In the genomic region with DNA sequence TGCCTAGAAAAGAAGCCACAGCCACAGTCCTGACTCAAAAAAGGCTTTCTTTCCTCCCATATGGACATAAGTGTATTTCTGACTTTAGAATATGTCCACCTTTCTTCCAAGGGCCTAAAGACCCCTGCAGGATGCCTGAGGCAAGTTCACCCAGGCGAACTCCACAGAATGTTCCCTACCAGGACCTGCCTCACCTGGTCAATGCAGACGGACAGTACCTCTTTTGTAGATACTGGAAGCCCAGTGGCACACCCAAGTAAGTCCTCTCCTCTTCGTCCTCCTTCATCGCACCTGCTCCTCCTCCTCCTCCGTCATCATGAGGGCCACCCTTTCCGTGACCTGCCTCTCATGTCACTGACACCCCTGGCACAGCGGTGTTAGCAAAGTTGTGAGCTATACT, we compare ENCODE assay signal across 8 mouse cellular contexts. TPM values are rescaled to one million over a fixed set of nuclear protein-coding genes. Genes with fewer than 3 reads are reported as not detected.
A peak's percentile ranks its signal among the peaks of the same experiment; 100 is the strongest.
DNase-seq lines count a peak whose midpoint lies in the region; ATAC-seq lines count a peak whose summit lies in the region.

No protein-coding gene starts in this region.

- H3K36me3 ChIP-seq in hindbrain, embryonic 16.5 days (ENCODE audit: control insufficient read depth, insufficient read depth, low read length), result no peaks in the 10 kb centered on the region

- 67% methylated on average over 7 of the region's 7 CpGs for WGBS in hindbrain, embryonic 16.5 days

- peak overlapping the region; percentile 68 for H3K4me3 ChIP-seq in hindbrain, embryonic 16.5 days (ENCODE audit: low read length)

- H3K4me2 ChIP-seq in hindbrain, embryonic 16.5 days (ENCODE audit: low read length), result peak overlapping the region; percentile 93

- DNase-seq in kidney, adult 18-20 months, result peak; percentile 50
- no peak for DNase-seq in kidney, postnatal 10 days
- peak; percentile 67 for DNase-seq in cerebellum, adult 9-10 months
- no peak for DNase-seq in thymus, postnatal 10 days (ENCODE audit: low spot score in 2 of 2)
- no peak for DNase-seq in left cerebral cortex, adult 11 months (ENCODE audit: low spot score)
- no peak for DNase-seq in layer of hippocampus, adult 11-12 months (ENCODE audit: low spot score)

- ATAC-seq in hindbrain, embryonic 16.5 days, result no peak
- peak; percentile 33; the same call in 1 of the 2 replicates for ATAC-seq in megakaryocyte, adult 5-6 weeks (ENCODE audit: poor library complexity, severe bottlenecking)

- H3K27ac ChIP-seq in hindbrain, embryonic 16.5 days (ENCODE audit: low read depth, low read length), result no peak overlapping the region

- H3K9me3 ChIP-seq in hindbrain, embryonic 16.5 days (ENCODE audit: control insufficient read depth, low read length), result no peaks in the 10 kb centered on the region

- no peaks in the 10 kb centered on the region for H3K27me3 ChIP-seq in hindbrain, embryonic 16.5 days (replicated peaks; ENCODE audit: control insufficient read depth, insufficient read depth, low read length)

- peaks cover 11% of the 10 kb centered on the region; the same call in 1 of the 2 replicates for H3K4me1 ChIP-seq in hindbrain, embryonic 16.5 days (ENCODE audit: control insufficient read depth, insufficient read depth, low read depth, low read length)

- no peak overlapping the region for H3K9ac ChIP-seq in hindbrain, embryonic 16.5 days (ENCODE audit: low read depth, low read length)

RNA-seq across cellular contexts. Expression of gene Mgll, which starts 1.4 kb away (rescaled TPM):
- polyA plus RNA-seq in hindbrain, embryonic 16.5 days (2015; fragmentation: Nextera tagmentation; extraction: Ambion mirVana), result 79.1 and 96.8 TPM in 2 replicates
- total RNA-seq in megakaryocyte, adult 5-6 weeks (2015), result 4.2 and 4.7 TPM in 2 replicates
- total RNA-seq in megakaryocyte, adult 5-6 weeks (2017), result 3.0 and 3.7 TPM in 2 replicates

Comparison
In these comparisons a context has a peak if more than half of its experiments do, and no peak if none do; other contexts are left out.
1. DNase-seq: peak in kidney, adult 18-20 months (single experiment) and cerebellum, adult 9-10 months (single experiment); none in kidney, postnatal 10 days (single experiment), thymus, postnatal 10 days (0 of 2), left cerebral cortex, adult 11 months (single experiment) and layer of hippocampus, adult 11-12 months (single experiment).